Mouse (Mus musculus) liver, postnatal 0 days (tissue): ENCODE results near the gene Disp1.

Source experiments
- CTCF ChIP-seq: sonication (generic); IDR thresholded peaks from 2 replicates; pipeline ENCODE4 v1.5.1; 2016; ENCODE audit warnings: antibody characterized with exemption, low read depth
- EP300 ChIP-seq: IDR thresholded peaks from 2 replicates; pipeline ENCODE4 v1.6.1; 2016; ENCODE audit warnings: antibody characterized with exemption, low read depth, mild to moderate bottlenecking

DNA sequence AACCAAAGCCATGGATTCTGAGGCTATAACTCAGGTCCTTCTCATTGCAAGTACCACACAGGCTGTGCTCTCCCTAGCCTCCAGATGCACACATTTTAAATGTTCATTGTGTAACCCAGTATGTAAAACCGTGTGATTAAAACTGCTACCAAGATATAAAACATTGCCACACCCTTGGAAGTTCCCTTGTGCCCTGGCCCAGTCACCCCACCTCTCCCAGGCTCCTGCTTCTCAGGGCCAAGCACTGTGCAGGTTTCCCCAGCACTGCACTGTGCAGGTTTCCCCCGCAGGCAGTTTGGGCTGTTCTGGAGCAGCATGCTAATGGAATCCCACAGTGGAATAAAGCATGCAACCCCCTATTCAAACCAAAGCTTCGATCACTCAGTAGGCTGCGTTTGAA is 29.3 kb upstream of the Disp1 start:
- TF ChIP-seq CTCF (no peak), EP300 (no peak)
